9 mouse cellular contexts compared by ENCODE assay signal in genomic region chr10:12869846-12870245, GRCm38 (mm10). TPM values are rescaled to one million over a fixed set of nuclear protein-coding genes. Genes with fewer than 3 reads are reported as not detected.
DNase-seq lines count a peak whose midpoint lies in the region; ATAC-seq and TF ChIP-seq lines count a peak whose summit lies in the region.
"Had no signal": no experiment of that assay in that cellular context is flagged by ENCODE, and none has a peak within 500 bp of the region (broad histone marks: within the 10 kb centered on the region; RNA-seq: fewer than 3 reads in every experiment).

No protein-coding gene starts in this region.

- no peak for TF ChIP-seq POLR2A in kidney, adult 2 months (IDR thresholded peaks at IDR 0.05; ENCODE audit: low read depth, low read length)

- H3K27me3 ChIP-seq in kidney, embryonic 14.5 days (ENCODE audit: control insufficient read depth, insufficient read depth, low read length): no peaks in the 10 kb centered on the region
- H3K27me3 ChIP-seq in kidney, adult 2 months (replicated peaks; ENCODE audit: control insufficient read depth, insufficient read depth, low read length): no peaks in the 10 kb centered on the region
- H3K27me3 ChIP-seq in embryonic facial prominence, embryonic 14.5 days (replicated peaks; ENCODE audit: control insufficient read depth, insufficient read depth, low read length): no peaks in the 10 kb centered on the region
- no peaks in the 10 kb centered on the region for H3K27me3 ChIP-seq in hindbrain, postnatal 0 days (ENCODE audit: insufficient read depth, low read length)
- peaks cover 12% of the 10 kb centered on the region; the same call in 1 of the 2 replicates for H3K27me3 ChIP-seq in midbrain, embryonic 13.5 days

- ATAC-seq in kidney, embryonic 14.5 days (ENCODE audit: low FRiP score, low TSS enrichment): no peak
- ATAC-seq in embryonic facial prominence, embryonic 14.5 days (ENCODE audit: low read depth): no peak
- no peak for ATAC-seq in hindbrain, postnatal 0 days
- no peak for ATAC-seq in midbrain, embryonic 13.5 days

- H3K36me3 ChIP-seq in kidney, embryonic 14.5 days (ENCODE audit: control insufficient read depth, insufficient read depth, low read length): no peaks in the 10 kb centered on the region
- no peaks in the 10 kb centered on the region for H3K36me3 ChIP-seq in kidney, adult 2 months (ENCODE audit: control insufficient read depth, insufficient read depth, low read length)
- no peaks in the 10 kb centered on the region for H3K36me3 ChIP-seq in embryonic facial prominence, embryonic 14.5 days (ENCODE audit: control insufficient read depth, insufficient read depth, low read length)
- no peaks in the 10 kb centered on the region for H3K36me3 ChIP-seq in hindbrain, postnatal 0 days (ENCODE audit: insufficient read depth, low read length)
- H3K36me3 ChIP-seq in midbrain, embryonic 13.5 days: no peaks in the 10 kb centered on the region

- H3K4me2 ChIP-seq in kidney, embryonic 14.5 days (replicated peaks; ENCODE audit: low read depth, low read length): peak overlapping the region; percentile 55
- H3K4me2 ChIP-seq in embryonic facial prominence, embryonic 14.5 days (ENCODE audit: low read depth, low read length): peak overlapping the region; percentile 81
- H3K4me2 ChIP-seq in hindbrain, postnatal 0 days (ENCODE audit: low read depth, low read length): peak overlapping the region; percentile 96
- peak overlapping the region; percentile 95 for H3K4me2 ChIP-seq in midbrain, embryonic 13.5 days (replicated peaks)

- no peaks in the 10 kb centered on the region for H3K9me3 ChIP-seq in kidney, embryonic 14.5 days (ENCODE audit: control insufficient read depth, low read length)
- H3K9me3 ChIP-seq in embryonic facial prominence, embryonic 14.5 days (ENCODE audit: control insufficient read depth, low read length): no peaks in the 10 kb centered on the region
- H3K9me3 ChIP-seq in hindbrain, postnatal 0 days (ENCODE audit: low read length): no peaks in the 10 kb centered on the region
- no peaks in the 10 kb centered on the region for H3K9me3 ChIP-seq in midbrain, embryonic 13.5 days
- H3K9me3 ChIP-seq: G1E had no signal

- H3K27ac ChIP-seq in kidney, embryonic 14.5 days (ENCODE audit: low read depth, low read length): no peak overlapping the region
- H3K27ac ChIP-seq in kidney, adult 2 months (ENCODE audit: insufficient read depth, low read depth, low read length): no peak overlapping the region
- no peak overlapping the region for H3K27ac ChIP-seq in embryonic facial prominence, embryonic 14.5 days (replicated peaks; ENCODE audit: low read depth, low read length)
- H3K27ac ChIP-seq in hindbrain, postnatal 0 days: no peak overlapping the region
- H3K27ac ChIP-seq in midbrain, embryonic 13.5 days: no peak overlapping the region

- no peak for TF ChIP-seq CTCF in kidney, adult 2 months (conservative IDR thresholded peaks at IDR 0.05; ENCODE audit: insufficient read depth, insufficient read length, low read depth, low read length)
- TF ChIP-seq CTCF in hindbrain, postnatal 0 days (IDR thresholded peaks at IDR 0.05; ENCODE audit: low read depth): no peak

- 32% methylated on average over 1 of the region's 1 CpGs for WGBS in kidney, embryonic 14.5 days
- 70% methylated on average over 1 of the region's 1 CpGs for WGBS in kidney, adult 2 months
- whole genome bisulfite sequencing in embryonic facial prominence, embryonic 14.5 days: 20% methylated on average over 1 of the region's 1 CpGs
- WGBS in hindbrain, postnatal 0 days: 36% methylated on average over 1 of the region's 1 CpGs
- 43% methylated on average over 1 of the region's 1 CpGs for WGBS in midbrain, embryonic 13.5 days

- no peak overlapping the region for H3K9ac ChIP-seq in kidney, embryonic 14.5 days (ENCODE audit: low read depth, low read length)
- H3K9ac ChIP-seq in embryonic facial prominence, embryonic 14.5 days (ENCODE audit: low read depth, low read length): peak overlapping the region; percentile 92; the same call in 1 of the 2 replicates
- no peak overlapping the region; the same call in 1 of the 2 replicates for H3K9ac ChIP-seq in hindbrain, postnatal 0 days (replicated peaks; ENCODE audit: low read length)
- no peak overlapping the region for H3K9ac ChIP-seq in midbrain, embryonic 13.5 days (replicated peaks)

- no peak for DNase-seq in kidney, adult 2 months
- DNase-seq in embryonic facial prominence, embryonic 14.5 days (ENCODE audit: low spot score): no peak
- DNase-seq in hindbrain, postnatal 0 days (ENCODE audit: low spot score): no peak
- no peak for DNase-seq in urinary bladder, adult 18-20 months (ENCODE audit: low spot score in 2 of 2)
- DNase-seq in frontal cortex, postnatal 14 days (ENCODE audit: low spot score in 2 of 2): no peak
- no peak for DNase-seq in cerebellum, adult 8-10 months

- 0 out of 2 replicates have a peak, but pooled peaks cover 5% of the 10 kb centered on the region for H3K4me1 ChIP-seq in kidney, embryonic 14.5 days (ENCODE audit: control insufficient read depth, insufficient read depth, low read length)
- no peaks in the 10 kb centered on the region for H3K4me1 ChIP-seq in kidney, adult 2 months (ENCODE audit: control insufficient read depth, insufficient read depth, low read length)
- peaks cover 5% of the 10 kb centered on the region; the same call in 1 of the 2 replicates for H3K4me1 ChIP-seq in embryonic facial prominence, embryonic 14.5 days (ENCODE audit: control insufficient read depth, insufficient read depth, low read length)
- peaks cover 7% of the 10 kb centered on the region; the same call in 1 of the 2 replicates for H3K4me1 ChIP-seq in hindbrain, postnatal 0 days (ENCODE audit: insufficient read depth, low read length)
- H3K4me1 ChIP-seq in midbrain, embryonic 13.5 days (replicated peaks): peaks cover 23% of the 10 kb centered on the region

- peak overlapping the region; percentile 61 for H3K4me3 ChIP-seq in kidney, embryonic 14.5 days (ENCODE audit: low read length)
- H3K4me3 ChIP-seq in kidney, adult 2 months (ENCODE audit: insufficient read depth, low read depth, low read length): no peak overlapping the region
- peak overlapping the region; percentile 78 for H3K4me3 ChIP-seq in embryonic facial prominence, embryonic 14.5 days (ENCODE audit: low read depth, low read length)
- H3K4me3 ChIP-seq in hindbrain, postnatal 0 days (ENCODE audit: low read length): peak overlapping the region; percentile 85
- H3K4me3 ChIP-seq in midbrain, embryonic 13.5 days (replicated peaks): peak overlapping the region; percentile 72

RNA-seq across cellular contexts. Expression of gene Utrn, which starts 0.7 kb away (rescaled TPM):
- polyA plus RNA-seq in kidney, embryonic 14.5 days (2014; fragmentation: Nextera tagmentation; extraction: Ambion mirVana): 46.2 and 91.4 TPM in 2 replicates
- polyA plus RNA-seq in kidney, adult 2 months (2012; rRNA removed): 20.8 and 21.1 TPM in 2 replicates
- polyA plus RNA-seq in embryonic facial prominence, embryonic 14.5 days (2014; fragmentation: Nextera tagmentation; extraction: Ambion mirVana): 69.2 and 73.3 TPM in 2 replicates
- 24.6 and 25.8 TPM in 2 replicates for total RNA-seq in hindbrain, postnatal 0 days (2014; rRNA removed)
- 25.0 and 27.3 TPM in 2 replicates for polyA plus RNA-seq in hindbrain, postnatal 0 days (2015; fragmentation: Nextera tagmentation; extraction: Ambion mirVana)
- polyA plus RNA-seq in midbrain, embryonic 13.5 days (2015; fragmentation: Nextera tagmentation; extraction: Ambion mirVana): 21.9 and 23.6 TPM in 2 replicates
